Mouse (Mus musculus): ENCODE data around the gene Trim17.

GRCm38 (mm10) chr11:58954420-58955142 lies at the start of gene Trim17, which contains the start of gene Hist3h2a:
- 0 out of 2 replicates have a peak, but pooled peaks have one; percentile 24 for TF ChIP-seq CTCF (IDR thresholded peaks at IDR 0.05; ENCODE audit: extremely low read depth, insufficient read depth, low read length)
- peak; percentile 87 for TF ChIP-seq POLR2A (IDR thresholded peaks at IDR 0.05; ENCODE audit: extremely low read depth, insufficient read depth, low read length)
